Mouse (Mus musculus) neural tube, embryonic 13.5 days (tissue): Measurements from ENCODE around the gene Glt28d2. TPM values are rescaled to one million over a fixed set of nuclear protein-coding genes. Genes with fewer than 3 reads are reported as not detected.
A peak's percentile ranks its signal among the peaks of the same experiment; 100 is the strongest.

Experiments
- ATAC-seq: fragments of 200-750 bp; cut with Nextera tagmentation; 2 replicates; pipeline ENCODE4 v1.8.0; 2017; ENCODE audit warnings: low read depth, mild to moderate bottlenecking, moderate TSS enrichment, moderate library complexity
- H3K27ac ChIP-seq: fragments of 300-500 bp; sonication (generic); replicated peaks from 2 replicates; pipeline ENCODE4 v1.5.1; 2015; ENCODE audit warnings: moderate library complexity, mild to moderate bottlenecking, inconsistent platforms
- H3K27me3 ChIP-seq: fragments of 300-500 bp; sonication (generic); 2 replicates; pipeline ENCODE4 v1.6.1; 2015; ENCODE audit warnings: mild to moderate bottlenecking, inconsistent platforms
- H3K36me3 ChIP-seq: fragments of 300-500 bp; sonication (generic); 2 replicates; pipeline ENCODE4 v1.6.1; 2015; ENCODE audit warnings: mild to moderate bottlenecking, inconsistent platforms
- H3K4me1 ChIP-seq: fragments of 300-500 bp; sonication (generic); replicated peaks from 2 replicates; pipeline ENCODE4 v1.6.1; 2015; ENCODE audit warnings: inconsistent platforms
- H3K4me2 ChIP-seq: fragments of 300-500 bp; sonication (generic); 2 replicates; pipeline ENCODE4 v1.6.1; 2015; ENCODE audit warnings: inconsistent platforms, mild to moderate bottlenecking, moderate library complexity
- H3K4me3 ChIP-seq: fragments of 300-500 bp; sonication (generic); 2 replicates; pipeline ENCODE4 v1.5.1; 2015; ENCODE audit warnings: mild to moderate bottlenecking, inconsistent platforms
- H3K9ac ChIP-seq: fragments of 300-500 bp; sonication (generic); 2 replicates; pipeline ENCODE4 v1.6.1; 2015; ENCODE audit warnings: moderate library complexity, mild to moderate bottlenecking, inconsistent platforms
- H3K9me3 ChIP-seq: fragments of 300-500 bp; sonication (generic); 2 replicates; pipeline ENCODE4 v1.6.1; 2016; ENCODE audit warnings: inconsistent platforms
- WGBS: fragments of 180-500 bp; shearing (Covaris S2); methylation state at CpG from one replicate; pipeline ENCODE4 v1.1.7; 2015; 5-methylcytosine and 5-hydroxymethylcytosine counted together
- polyA plus RNA-seq: library from polyadenylated mRNA; unstranded; fragments of >200 nt; fragmentation: Nextera tagmentation; extraction: Ambion mirVana; gene quantifications from 2 replicates; pipeline ENCODE4 v1.2.1, GENCODE M21; 2015

Glt28d2 gene
- polyA plus RNA-seq, 1 experiment from 2014 or later = 0.18 TPM

DNA sequence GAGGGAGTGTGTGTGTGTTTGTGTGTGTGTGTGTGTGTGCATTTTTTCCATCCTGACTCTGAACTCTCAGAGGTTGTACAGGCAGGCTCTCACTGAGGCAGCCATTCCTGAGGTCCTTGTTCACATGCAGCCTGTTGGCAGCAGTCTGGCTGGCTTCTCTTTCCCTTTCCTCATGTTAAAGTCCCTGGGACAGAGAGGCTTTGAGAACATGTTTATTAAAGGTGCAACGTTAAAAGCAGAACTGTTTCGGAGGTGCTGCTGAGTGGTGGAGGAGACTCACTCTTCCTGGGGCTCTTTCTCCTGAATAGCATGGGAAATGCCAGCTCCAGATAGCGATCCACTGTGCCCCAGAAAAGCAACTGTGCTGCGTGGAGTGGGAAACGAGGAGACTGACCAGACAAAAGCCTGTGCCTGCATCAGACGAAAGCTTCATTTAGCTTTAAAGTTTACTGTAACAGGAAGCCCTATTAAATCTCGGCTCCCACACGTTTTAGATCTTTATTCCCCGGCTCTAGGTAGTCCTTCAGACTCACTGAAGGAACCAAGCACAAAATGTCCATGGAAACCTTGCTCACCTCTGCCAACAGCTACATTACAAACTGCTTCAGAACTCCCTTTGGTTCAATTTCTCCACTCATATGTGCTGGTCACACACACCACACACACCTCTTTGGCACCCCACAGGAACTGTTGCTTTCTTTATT, 45.0 kb downstream of the Glt28d2 start:
- ATAC-seq = no peak
- H3K4me2 ChIP-seq = no peak overlapping the region
- H3K27ac ChIP-seq = peak overlapping the region; percentile 47; the same call in 1 of the 2 replicates
- no peak overlapping the region for H3K9ac ChIP-seq
- peaks cover 10% of the 10 kb centered on the region for H3K4me1 ChIP-seq
- no peaks in the 10 kb centered on the region for H3K9me3 ChIP-seq
- H3K36me3 ChIP-seq = no peaks in the 10 kb centered on the region
- 53% methylated on average over 9 of the region's 9 CpGs for WGBS
- no peaks in the 10 kb centered on the region for H3K27me3 ChIP-seq
- H3K4me3 ChIP-seq = no peak overlapping the region

DNA sequence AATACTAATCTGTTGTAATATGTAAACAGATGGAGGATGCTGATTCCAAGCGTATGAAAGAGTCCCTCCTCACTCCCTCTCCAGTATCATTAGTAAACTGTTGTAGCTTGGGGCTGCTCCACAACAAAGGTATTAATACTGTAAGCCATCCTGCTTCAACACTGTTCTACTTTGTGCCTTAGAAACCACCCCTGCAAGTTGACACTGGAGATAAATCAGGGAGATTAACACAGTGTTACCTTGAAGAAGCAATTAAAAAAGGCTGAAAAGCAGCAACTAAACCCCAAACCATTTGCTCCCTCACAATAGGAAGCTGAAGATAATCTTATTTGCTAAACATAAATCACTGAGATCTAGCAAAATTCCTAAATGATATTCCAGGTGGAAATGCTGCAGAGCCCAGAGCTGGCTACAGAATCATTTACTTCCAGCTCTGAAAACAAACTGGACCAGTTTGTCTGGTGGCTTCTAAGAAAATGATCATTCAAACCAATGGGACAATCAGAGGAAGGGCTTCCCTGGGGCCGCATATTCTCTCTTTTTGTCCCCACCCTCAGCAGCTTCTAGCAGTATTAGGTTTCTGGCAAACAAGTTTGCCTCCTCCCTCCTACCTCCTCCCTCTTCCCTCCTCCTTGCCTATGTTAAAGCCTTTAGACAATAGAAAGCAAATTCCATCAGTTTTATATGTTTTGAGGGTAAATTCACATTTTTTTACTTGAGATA, 45.7 kb downstream of the Glt28d2 start:
- ATAC-seq = no peak; the same call in 1 of the 2 replicates
- Histone ChIP-seq H3K4me1 (peaks cover 10% of the 10 kb centered on the region), H3K4me3 (no peak overlapping the region), H3K27ac (peak overlapping the region; percentile 47), H3K27me3 (no peaks in the 10 kb centered on the region), H3K4me2 (no peak overlapping the region), H3K36me3 (no peaks in the 10 kb centered on the region), H3K9ac (no peak overlapping the region), H3K9me3 (no peaks in the 10 kb centered on the region)
- WGBS = 30% methylated on average over 2 of the region's 2 CpGs

DNA sequence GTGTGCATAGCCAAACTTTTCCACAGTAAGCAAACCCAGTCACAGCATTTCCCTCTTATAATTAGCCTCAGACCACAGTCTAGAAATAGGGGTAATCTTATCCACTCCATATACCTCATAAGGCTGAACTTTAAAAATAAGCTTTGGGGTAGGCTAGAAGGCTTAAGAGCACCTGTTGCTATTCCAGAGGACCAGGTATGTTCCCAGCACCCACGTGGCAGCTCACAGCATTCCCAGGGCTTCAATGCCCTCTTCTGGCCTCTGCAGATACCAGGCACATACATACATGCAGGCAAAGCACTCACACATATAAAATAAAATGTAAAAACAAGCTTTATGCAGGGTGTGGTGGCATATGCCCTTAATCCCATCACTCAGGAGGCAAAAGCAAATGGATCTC, 53.7 kb downstream of the Glt28d2 start:
- 74% methylated on average over 1 of the region's 1 CpGs for WGBS

DNA sequence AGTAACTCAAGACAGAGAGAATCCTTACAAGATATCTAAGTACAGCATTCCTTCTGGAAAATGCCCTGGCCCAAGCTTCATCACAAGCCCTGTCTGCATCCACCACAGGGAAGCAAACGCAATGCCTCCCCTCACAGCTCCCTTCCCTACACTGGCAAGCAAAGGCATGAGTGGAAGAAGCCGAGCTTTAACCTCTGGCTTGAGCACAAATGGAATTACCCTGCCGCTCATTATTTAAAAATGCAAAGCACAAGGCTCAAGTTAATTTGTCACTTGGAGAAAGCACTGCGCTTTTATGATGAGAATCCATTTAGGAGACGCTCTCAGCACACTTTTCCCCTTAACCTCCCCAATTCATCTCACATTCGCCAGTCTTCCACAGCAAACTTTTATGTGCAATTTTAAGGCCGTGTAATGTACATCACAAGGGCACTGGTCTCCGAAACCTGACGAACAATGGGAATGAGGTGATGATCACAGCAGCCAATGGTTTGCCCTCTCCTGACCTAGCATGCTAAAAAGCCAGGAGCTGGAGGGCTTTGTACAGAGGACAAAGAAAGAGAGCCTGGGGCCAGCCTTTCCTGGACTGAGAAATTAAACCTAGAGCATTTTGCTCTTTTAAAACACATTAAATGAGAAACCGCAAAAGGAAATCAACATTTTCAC, 54.7 kb downstream of the Glt28d2 start:
- no peak for ATAC-seq
- Histone ChIP-seq H3K36me3 (no peaks in the 10 kb centered on the region), H3K4me2 (no peak overlapping the region), H3K9me3 (no peaks in the 10 kb centered on the region), H3K4me3 (no peak overlapping the region), H3K9ac (no peak overlapping the region), H3K4me1 (peaks cover 7% of the 10 kb centered on the region; the same call in 1 of the 2 replicates), H3K27ac (no peak overlapping the region), H3K27me3 (no peaks in the 10 kb centered on the region)
- WGBS = 25% methylated on average over 10 of the region's 10 CpGs

More for the DNA sequence above, 53.7 kb downstream of the Glt28d2 start:
- Histone ChIP-seq H3K27me3 (no peaks in the 10 kb centered on the region), H3K4me3 (no peak overlapping the region), H3K36me3 (no peaks in the 10 kb centered on the region), H3K27ac (no peak overlapping the region), H3K4me1 (peaks cover 7% of the 10 kb centered on the region; the same call in 1 of the 2 replicates), H3K9ac (no peak overlapping the region), H3K9me3 (no peaks in the 10 kb centered on the region), H3K4me2 (no peak overlapping the region)
- no peak for ATAC-seq

DNA sequence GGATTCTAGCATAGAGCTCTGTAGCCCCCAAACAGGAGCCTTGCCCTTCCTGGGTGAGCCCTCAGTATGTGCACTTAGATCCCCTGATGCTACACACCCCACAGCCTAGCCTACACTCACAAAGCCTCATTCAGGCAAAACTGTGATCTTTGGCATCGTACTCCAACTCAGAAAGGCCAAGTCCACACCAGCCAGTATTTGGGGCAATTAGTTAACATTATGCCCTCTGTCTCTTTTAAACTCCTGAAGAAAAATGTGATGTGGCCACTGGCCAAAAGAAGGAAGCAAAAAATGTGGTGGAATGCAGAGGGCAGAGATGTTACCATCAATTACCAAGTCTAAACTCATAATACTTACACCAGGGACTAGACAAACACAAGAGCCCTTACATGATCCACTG, 55.5 kb downstream of the Glt28d2 start:
- Histone ChIP-seq H3K36me3 (no peaks in the 10 kb centered on the region), H3K9ac (no peak overlapping the region), H3K4me3 (no peak overlapping the region), H3K27ac (no peak overlapping the region), H3K27me3 (no peaks in the 10 kb centered on the region), H3K9me3 (no peaks in the 10 kb centered on the region), H3K4me1 (peaks cover 7% of the 10 kb centered on the region; the same call in 1 of the 2 replicates), H3K4me2 (no peak overlapping the region)
- 76% methylated on average over 1 of the region's 1 CpGs for WGBS
- no peak for ATAC-seq

DNA sequence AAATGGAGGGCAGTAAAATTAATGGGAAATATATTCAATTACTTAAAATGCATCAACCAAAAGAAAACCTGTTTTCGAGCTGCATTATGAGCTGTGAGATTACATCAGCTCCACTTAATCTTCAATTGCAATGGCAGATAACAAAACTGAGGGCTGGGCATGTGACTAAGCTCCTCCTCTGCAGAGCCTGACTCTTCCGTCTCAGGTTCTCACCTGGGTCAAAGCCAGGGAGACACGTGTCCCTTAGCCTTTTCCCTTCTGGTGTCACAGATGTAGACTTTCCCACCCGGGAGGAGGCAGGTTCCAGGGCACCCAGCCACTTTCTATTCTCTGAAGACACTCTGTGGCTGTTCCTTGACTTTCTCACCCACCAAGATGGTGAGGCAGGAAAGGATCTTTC, 58.3 kb downstream of the Glt28d2 start:
- no peaks in the 10 kb centered on the region for H3K36me3 ChIP-seq
- peaks cover 7% of the 10 kb centered on the region; the same call in 1 of the 2 replicates for H3K4me1 ChIP-seq
- H3K9me3 ChIP-seq = no peaks in the 10 kb centered on the region
- no peak overlapping the region for H3K9ac ChIP-seq
- ATAC-seq = no peak
- WGBS = 66% methylated on average over 4 of the region's 4 CpGs
- no peak overlapping the region for H3K27ac ChIP-seq
- H3K4me3 ChIP-seq = no peak overlapping the region
- H3K4me2 ChIP-seq = no peak overlapping the region
- no peaks in the 10 kb centered on the region for H3K27me3 ChIP-seq

DNA sequence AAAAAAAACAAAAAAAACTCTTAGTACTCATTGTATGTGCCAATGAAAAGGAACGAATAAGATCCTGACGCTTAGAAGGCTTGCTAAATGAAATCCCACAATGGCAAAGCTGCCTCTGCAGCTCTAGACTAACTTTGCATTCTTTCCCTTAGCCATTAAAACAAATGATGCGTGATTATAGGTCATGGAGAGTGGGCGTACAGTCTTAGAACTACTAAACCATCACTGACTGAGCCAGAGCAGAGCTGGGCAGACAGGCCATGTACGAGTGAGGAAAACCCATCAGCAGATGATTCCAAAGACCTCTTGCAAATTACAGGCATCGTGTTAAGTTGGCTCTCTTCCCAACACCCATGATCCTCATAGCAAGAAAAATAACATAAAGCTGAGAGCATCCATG, 59.5 kb downstream of the Glt28d2 start:
- Histone ChIP-seq H3K4me1 (peaks cover 6% of the 10 kb centered on the region; the same call in 1 of the 2 replicates), H3K36me3 (no peaks in the 10 kb centered on the region), H3K9me3 (no peaks in the 10 kb centered on the region), H3K27ac (no peak overlapping the region), H3K27me3 (no peaks in the 10 kb centered on the region), H3K4me3 (no peak overlapping the region), H3K4me2 (no peak overlapping the region), H3K9ac (no peak overlapping the region)
- 40% methylated on average over 6 of the region's 6 CpGs for WGBS
- no peak for ATAC-seq

DNA sequence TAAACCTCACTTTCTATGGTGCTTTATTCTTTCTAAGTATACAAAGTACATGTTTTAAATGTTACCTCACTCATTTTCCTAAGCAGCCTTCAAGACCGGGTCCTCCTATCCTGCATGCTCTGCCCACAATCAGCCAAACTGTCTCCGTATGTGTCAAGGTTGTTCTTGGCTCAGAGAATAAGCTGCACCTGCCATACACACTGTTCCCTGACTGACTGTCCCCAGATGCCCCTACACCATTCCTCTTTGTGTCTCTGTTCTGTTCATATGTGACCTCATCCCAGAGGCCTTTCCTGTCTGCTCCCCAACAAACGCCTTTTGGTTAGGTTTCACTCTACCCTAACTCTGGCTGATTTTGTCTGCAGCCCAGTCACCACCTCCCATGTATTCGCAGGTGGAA, 60.0 kb downstream of the Glt28d2 start:
- Histone ChIP-seq H3K4me1 (peaks cover under 1% of the 10 kb centered on the region; the same call in 1 of the 2 replicates), H3K9me3 (no peaks in the 10 kb centered on the region), H3K27ac (no peak overlapping the region), H3K4me3 (no peak overlapping the region), H3K4me2 (no peak overlapping the region), H3K27me3 (no peaks in the 10 kb centered on the region), H3K9ac (no peak overlapping the region), H3K36me3 (no peaks in the 10 kb centered on the region)
- ATAC-seq = no peak
- WGBS = 64% methylated on average over 4 of the region's 4 CpGs

DNA sequence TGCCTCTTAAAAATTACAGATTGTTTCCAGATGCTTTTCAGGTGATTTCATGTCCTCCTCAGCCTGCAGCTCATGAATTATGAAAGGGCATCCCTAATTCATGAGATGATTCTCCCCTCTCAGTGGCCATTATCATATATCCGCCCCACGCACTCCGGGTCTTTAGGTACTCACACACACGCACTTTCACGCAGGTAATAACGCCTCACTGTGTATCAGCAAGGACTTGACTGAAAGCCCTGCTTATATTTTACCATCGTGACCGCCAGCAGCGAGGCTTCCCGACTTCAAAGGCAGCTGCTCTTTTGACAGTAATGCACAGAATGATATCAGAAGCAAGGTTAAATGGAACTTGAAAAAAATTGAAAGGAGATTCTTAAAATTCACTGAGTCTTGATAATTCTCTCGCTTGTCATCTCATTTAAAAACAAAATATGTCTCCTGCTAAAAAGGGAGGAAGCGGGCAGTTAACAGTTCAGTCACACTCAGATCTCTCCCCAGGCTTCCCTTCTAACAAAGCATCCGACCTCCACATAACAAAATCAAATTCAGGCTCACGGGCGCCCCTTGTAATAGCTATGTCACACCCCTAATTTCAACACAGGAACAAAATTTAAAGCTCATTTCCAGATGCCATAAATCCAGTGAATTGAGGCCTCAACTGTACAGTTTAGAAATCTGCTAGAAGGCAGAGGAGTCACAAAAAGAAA, 66.3 kb downstream of the Glt28d2 start:
- H3K36me3 ChIP-seq = no peaks in the 10 kb centered on the region
- no peak for ATAC-seq
- H3K4me2 ChIP-seq = no peak overlapping the region
- H3K9me3 ChIP-seq = no peaks in the 10 kb centered on the region
- H3K27me3 ChIP-seq = no peaks in the 10 kb centered on the region
- H3K27ac ChIP-seq = 0 out of 2 replicates have a peak overlapping the region, but pooled peaks have one; percentile 20
- H3K4me1 ChIP-seq = no peaks in the 10 kb centered on the region
- no peak overlapping the region for H3K4me3 ChIP-seq
- WGBS = 56% methylated on average over 15 of the region's 15 CpGs
- no peak overlapping the region for H3K9ac ChIP-seq
